Mouse (Mus musculus): ENCODE data around the gene Eps8l3.

Gene Eps8l3

GRCm38 (mm10) chr3:107898691-107899090 lies 21.7 kb downstream of the Eps8l3 start:
- peak; percentile 61 to 65 for DNase-seq

GRCm38 (mm10) chr3:107900955-107901673 lies 24.1 kb downstream of the Eps8l3 start:
- peak; percentile 31 to 44 for DNase-seq

DNA sequence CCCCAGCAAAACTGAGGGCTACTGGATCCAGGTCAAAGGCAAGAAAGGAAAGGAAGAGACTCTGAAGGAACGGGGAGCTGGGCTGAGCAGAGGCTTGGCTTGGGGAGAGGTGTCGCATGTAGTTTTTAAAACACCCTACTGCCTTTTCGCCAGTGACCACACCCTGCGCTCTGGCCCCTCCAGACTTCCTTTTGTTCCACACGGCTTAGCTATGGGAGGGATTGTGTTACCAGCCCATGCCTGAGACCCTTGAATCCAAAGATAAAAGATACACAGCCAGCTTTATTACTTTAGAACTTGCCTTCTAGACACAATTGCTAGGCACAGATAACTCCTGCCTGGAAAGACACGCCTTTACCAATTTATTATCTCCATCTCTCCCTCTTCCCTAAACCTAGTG lies 28.9 kb downstream of the Eps8l3 start:
- no peak for DNase-seq

DNA sequence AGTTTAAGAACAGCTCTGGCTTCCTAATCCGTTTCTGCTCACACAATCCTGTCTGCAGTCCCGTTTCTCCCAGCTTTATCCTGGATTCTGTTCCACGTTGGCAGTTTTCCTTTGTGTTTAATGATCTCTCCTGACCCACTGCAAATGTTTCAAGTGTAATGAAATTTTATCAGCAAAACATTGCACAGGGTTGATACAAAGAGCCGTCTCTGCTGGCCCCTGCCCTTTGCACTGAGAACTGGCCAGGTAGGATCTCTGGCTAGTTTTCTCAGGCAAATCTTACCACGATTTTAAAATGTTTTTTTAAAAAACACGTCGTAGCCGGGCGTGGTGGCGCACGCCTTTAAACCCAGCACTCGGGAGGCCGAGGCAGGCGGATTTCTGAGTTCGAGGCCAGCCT lies 39.6 kb downstream of the Eps8l3 start:
- DNase-seq = no peak

- no peak for DNase-seq
Observed at GRCm38 (mm10) chr3:107917097-107917496, 40.1 kb downstream of the Eps8l3 start.

GRCm38 (mm10) chr3:107917783-107918408 lies 40.9 kb downstream of the Eps8l3 start:
- peak; percentile 45 to 71 for DNase-seq

DNA sequence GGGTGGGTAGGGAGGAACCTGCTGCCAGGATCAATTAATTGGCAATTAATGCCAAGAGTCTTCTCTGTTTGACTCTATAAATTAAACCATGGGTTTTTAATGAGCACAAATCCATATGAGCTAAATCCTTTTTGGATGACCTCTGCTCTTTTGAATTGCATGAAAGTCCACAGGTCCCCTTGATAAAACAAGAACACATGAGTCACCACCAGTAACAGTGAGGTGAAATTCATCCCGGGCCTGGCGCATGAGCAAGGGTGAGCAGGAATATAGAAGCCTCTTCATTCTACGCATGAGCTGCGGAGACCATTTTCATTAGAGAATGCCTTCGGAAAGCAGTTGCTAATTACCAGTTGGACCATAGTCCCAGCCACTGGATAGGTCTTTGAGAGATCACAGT lies 43.3 kb downstream of the Eps8l3 start:
- no peak for DNase-seq

GRCm38 (mm10) chr3:107925335-107925734 lies 48.3 kb downstream of the Eps8l3 start:
- DNase-seq = no peak

- no peak for DNase-seq
Observed at GRCm38 (mm10) chr3:107927841-107928240, 50.8 kb downstream of the Eps8l3 start.

- no peak for DNase-seq
Observed at GRCm38 (mm10) chr3:107928691-107929090, 51.7 kb downstream of the Eps8l3 start.

- no peak for DNase-seq
Observed at GRCm38 (mm10) chr3:107929243-107929642, 52.2 kb downstream of the Eps8l3 start.

DNA sequence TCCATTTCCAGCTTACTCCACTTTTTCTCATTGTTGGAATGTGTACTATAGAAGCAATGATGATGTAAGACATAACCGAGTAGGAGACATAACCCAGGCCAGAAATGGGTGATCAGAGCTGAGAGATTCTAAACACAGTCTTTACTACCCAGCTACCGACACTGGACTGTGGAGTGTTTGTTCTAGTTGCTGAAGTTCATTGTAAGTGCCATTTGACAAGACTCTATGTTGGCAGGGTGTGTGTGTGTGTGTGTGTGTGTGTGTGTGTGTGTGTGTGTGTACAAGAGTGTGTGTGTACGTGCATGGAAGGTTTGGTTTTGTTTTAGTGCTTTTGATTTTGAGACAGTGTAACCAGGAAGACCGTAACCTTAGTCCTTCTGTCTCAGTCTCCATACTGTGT lies 52.7 kb downstream of the Eps8l3 start:
- no peak for DNase-seq

GRCm38 (mm10) chr3:107931134-107931533 lies 54.1 kb downstream of the Eps8l3 start:
- no peak for DNase-seq

- DNase-seq = peak; percentile 99
Observed at GRCm38 (mm10) chr3:107931670-107932069, 54.6 kb downstream of the Eps8l3 start, which contains the start of gene Gstm7. Gene Gstm7 (minus strand): TSS chr3:107931817.

- peak; percentile 51 to 54 for DNase-seq
Observed at GRCm38 (mm10) chr3:107932128-107932527, 55.1 kb downstream of the Eps8l3 start.

DNA sequence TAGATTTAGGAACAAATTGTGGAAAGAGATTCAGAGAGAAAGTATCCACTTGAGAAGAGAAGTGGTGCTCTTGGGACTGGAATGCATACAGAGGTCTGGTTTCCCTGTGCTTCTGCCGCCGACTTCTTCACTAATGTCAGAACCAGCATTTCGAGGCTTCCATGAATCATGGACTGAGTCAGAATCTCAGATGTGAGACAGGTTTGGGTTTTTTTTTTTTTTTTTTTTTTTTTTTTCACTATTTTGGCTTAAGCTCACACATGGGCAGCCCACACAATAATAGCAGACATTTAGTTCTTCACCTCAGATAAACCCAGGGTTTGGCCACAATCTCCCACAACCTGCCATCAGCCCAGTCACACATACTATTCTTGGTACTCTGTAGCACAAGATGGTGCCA lies 58.2 kb downstream of the Eps8l3 start:
- no peak for DNase-seq

- DNase-seq = no peak
Observed at GRCm38 (mm10) chr3:107935888-107936287, 58.9 kb downstream of the Eps8l3 start.

DNA sequence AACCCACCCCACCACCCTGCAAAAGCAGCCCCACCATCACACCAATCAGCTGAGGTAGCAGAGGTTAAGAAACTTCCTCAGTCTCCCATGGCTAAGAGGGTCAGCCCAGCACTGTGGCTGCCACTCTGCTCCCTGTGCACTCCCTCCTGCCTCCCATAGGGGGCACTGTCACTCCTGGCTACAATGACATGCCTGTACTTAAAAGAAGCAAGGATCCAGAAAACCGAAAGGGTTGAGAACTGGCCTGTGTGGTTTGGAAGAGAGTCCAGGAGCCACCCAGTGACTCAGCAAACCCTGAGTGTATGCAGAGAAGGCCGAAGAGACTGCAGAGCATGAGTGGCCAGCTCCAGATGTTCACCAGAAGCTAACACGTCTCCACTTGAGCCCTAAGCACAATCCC lies 62.4 kb downstream of the Eps8l3 start:
- peak; percentile 67 to 79 for DNase-seq

DNA sequence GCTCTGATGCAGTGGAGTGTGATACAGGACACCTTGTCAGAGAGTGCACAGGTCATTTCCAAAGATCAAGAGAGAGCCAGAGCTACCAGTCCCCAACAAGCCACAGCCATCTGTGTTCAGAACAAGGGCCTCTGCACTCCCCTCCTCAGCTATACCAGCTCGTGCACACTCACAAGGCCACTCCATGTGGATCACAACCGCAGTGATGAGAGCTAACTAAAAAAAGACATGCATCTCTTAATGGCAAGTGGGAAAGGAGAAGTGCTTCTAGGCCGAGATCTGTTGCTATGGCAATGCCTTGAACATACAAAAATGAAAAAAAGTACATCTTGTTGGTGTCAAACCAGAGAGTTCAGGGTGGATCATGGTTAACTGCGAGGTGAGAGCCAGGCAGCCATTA lies 62.8 kb downstream of the Eps8l3 start:
- no peak for DNase-seq

- no peak for DNase-seq
Observed at GRCm38 (mm10) chr3:107940524-107940923, 63.5 kb downstream of the Eps8l3 start.

GRCm38 (mm10) chr3:107941261-107941660 lies 64.2 kb downstream of the Eps8l3 start:
- no peak for DNase-seq

All from kidney, adult 8-10 months (tissue).